Mouse (Mus musculus): ENCODE data around the gene Bpi. TPM values are rescaled to one million over a fixed set of nuclear protein-coding genes. Genes with fewer than 3 reads are reported as not detected.

The Bpi gene
- not detected in 2 replicates for polyA plus RNA-seq (2015; fragmentation: Nextera tagmentation; extraction: Ambion mirVana)

DNA sequence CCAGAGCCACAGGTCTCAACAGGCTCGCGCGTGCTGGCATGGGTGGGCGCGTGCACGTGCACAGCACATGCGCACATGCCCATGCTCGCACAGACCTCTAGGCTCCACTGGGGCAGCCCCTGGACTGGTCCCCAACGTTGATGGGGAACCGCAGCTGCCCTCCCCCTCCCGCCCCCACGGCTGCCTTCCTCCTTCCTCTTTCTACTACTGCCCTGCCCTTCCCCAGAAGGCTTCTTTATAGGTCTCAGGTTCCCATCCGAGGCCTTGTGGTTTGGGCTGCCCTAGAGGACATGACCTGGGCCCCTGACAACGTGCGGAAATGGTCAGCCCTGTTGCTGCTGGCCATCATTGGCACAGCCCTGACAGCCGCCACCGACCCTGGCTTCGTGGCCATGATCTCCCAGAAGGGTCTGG lies at the start of gene Bpi:
Gene Bpi (plus strand): TSS at position 90 of the 414 bp plus-strand sequence.
- no peaks in the 10 kb centered on the region for H3K36me3 ChIP-seq
- H3K27me3 ChIP-seq = 0 out of 2 replicates have a peak, but pooled peaks cover 9% of the 10 kb centered on the region
- no peak within 1 kb of the TSS for H3K27ac ChIP-seq
- H3K4me1 ChIP-seq (replicated peaks) = no peaks in the 10 kb centered on the region; the same call in 1 of the 2 replicates
- no peaks in the 10 kb centered on the region for H3K9me3 ChIP-seq (replicated peaks)
- ATAC-seq (replicated peaks; ENCODE audit: insufficient number of reproducible peaks, insufficient read depth, low FRiP score, low read depth) = no peak
- peak within 1 kb of the TSS; percentile 32; the same call in 1 of the 2 replicates for H3K4me2 ChIP-seq
- 54% methylated on average over 18 of the region's 18 CpGs for whole genome bisulfite sequencing
- no peak within 1 kb of the TSS for H3K4me3 ChIP-seq
- H3K9ac ChIP-seq = no peak within 1 kb of the TSS

DNA sequence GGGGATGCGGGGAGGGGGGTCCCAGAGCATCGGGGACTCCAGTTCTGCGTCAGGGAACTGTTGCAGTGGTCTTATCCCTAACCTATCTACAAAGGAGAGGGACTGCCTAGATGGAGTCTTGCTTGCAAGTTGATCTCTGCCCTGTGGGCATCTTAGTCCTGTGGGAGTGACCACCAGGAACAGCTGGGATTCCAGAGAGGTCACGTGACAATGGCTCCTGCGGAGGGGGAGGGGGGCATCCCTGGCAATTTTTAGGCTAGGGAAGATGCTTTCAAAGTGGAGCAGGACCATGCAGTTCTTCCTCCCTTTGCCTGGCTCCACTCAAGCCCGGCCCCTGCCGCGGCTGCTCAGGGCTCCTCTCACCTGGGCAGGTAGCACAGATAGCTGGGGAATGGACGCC lies 48.1 kb upstream of the Bpi start:
- 45% methylated on average over 9 of the region's 9 CpGs for WGBS
- no peak for ATAC-seq (replicated peaks; ENCODE audit: insufficient number of reproducible peaks, insufficient read depth, low FRiP score, low read depth)
- no peaks in the 10 kb centered on the region for H3K9me3 ChIP-seq (replicated peaks)
- H3K4me3 ChIP-seq = no peak overlapping the region
- no peak overlapping the region for H3K4me2 ChIP-seq
- H3K27ac ChIP-seq = no peak overlapping the region
- H3K27me3 ChIP-seq = peaks cover 3% of the 10 kb centered on the region; the same call in 1 of the 2 replicates
- peaks cover 16% of the 10 kb centered on the region for H3K4me1 ChIP-seq (replicated peaks)
- H3K36me3 ChIP-seq = no peaks in the 10 kb centered on the region
- no peak overlapping the region for H3K9ac ChIP-seq

DNA sequence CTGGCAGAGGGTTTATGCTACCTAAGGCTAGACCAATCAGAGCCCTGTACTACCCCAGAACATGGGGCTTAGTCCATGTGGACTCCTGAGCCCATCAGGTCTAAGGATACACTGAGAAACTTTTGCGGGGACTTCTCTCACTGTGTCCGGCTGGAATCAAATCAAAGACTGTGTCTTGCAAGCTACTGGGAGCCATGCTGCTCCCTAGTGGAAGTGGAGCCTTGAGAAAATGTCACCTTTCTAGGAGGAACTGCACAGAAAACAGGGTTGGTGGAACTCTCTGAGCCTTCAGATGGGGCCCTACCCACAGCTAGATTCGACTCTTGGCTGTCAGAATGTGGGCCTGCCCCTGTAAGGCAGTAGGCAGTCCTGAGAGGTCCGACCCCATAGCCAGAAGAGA lies 47.4 kb upstream of the Bpi start:
- H3K36me3 ChIP-seq = no peaks in the 10 kb centered on the region
- H3K27ac ChIP-seq = no peak overlapping the region
- no peaks in the 10 kb centered on the region for H3K9me3 ChIP-seq (replicated peaks)
- peaks cover 3% of the 10 kb centered on the region; the same call in 1 of the 2 replicates for H3K27me3 ChIP-seq
- 46% methylated on average over 4 of the region's 4 CpGs for WGBS
- H3K4me1 ChIP-seq (replicated peaks) = peaks cover 16% of the 10 kb centered on the region
- no peak overlapping the region for H3K9ac ChIP-seq
- no peak overlapping the region for H3K4me2 ChIP-seq
- no peak for ATAC-seq (replicated peaks; ENCODE audit: insufficient number of reproducible peaks, insufficient read depth, low FRiP score, low read depth)
- no peak overlapping the region for H3K4me3 ChIP-seq

DNA sequence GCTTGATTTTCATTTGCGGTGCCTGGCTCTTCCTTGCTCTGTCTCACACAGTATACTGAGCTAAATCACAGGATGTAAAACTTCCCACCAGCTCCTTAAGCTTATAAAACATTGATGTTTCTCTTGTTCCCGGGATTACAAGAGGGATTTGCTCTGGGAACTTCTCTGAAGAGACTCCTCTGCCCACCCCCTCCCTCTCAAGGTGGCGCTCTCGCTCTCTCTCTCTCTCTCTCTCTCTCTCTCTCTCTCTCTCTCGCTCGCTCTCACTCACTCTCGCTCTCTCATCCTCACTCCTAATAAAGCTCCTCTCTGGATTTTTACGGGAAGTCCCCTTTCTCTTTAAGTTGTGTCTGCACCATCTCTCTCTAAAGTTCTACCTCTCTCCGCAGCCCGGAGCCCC lies 46.9 kb upstream of the Bpi start:
- no peaks in the 10 kb centered on the region for H3K9me3 ChIP-seq (replicated peaks)
- peak overlapping the region; percentile 22 for H3K4me2 ChIP-seq
- no peak for ATAC-seq (replicated peaks; ENCODE audit: insufficient number of reproducible peaks, insufficient read depth, low FRiP score, low read depth)
- no peak overlapping the region for H3K4me3 ChIP-seq
- WGBS = 27% methylated on average over 10 of the region's 10 CpGs
- H3K9ac ChIP-seq = no peak overlapping the region
- H3K27ac ChIP-seq = no peak overlapping the region
- H3K27me3 ChIP-seq = peaks cover 3% of the 10 kb centered on the region; the same call in 1 of the 2 replicates
- peaks cover 16% of the 10 kb centered on the region for H3K4me1 ChIP-seq (replicated peaks)
- no peaks in the 10 kb centered on the region for H3K36me3 ChIP-seq

DNA sequence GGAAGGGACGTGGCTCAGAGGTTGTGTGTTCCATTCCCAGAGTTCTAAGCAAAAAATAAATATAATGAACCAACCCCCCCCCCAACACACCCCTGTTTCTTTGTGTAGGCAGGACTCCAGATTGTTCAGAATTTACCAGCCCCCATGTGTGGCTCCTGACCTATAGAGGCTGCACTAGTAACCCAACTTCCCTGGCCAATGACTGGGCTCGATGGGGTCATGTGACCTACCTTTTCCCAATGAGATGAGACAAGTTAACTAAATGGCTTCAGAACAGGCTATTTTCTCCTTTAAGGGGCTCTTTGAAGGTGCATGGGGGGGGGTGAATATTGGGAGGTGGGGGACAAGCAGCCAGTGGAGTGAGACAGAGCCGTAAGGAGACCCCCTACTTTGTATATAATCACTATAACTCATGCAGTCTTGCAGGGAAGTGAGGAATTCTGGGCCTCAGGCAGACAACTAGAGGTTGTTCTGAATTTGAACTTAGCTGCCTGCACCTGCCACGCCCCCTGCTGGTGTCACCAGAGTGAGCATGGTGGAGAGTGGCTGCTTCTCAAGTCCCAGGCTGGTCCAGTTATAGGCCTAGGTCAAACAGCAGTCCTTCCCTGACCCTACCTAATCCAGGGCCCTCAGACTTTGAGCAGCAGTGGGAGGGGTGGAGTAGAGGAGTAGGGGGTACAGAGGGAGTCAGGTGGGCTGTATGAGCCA lies 46.0 kb upstream of the Bpi start:
- peaks cover 3% of the 10 kb centered on the region; the same call in 1 of the 2 replicates for H3K27me3 ChIP-seq
- H3K4me3 ChIP-seq = no peak overlapping the region
- no peak overlapping the region for H3K4me2 ChIP-seq
- peaks cover 18% of the 10 kb centered on the region for H3K4me1 ChIP-seq (replicated peaks)
- 0 out of 2 replicates have a peak, but pooled peaks have one; percentile 20 for ATAC-seq (replicated peaks; ENCODE audit: insufficient number of reproducible peaks, insufficient read depth, low FRiP score, low read depth)
- no peak overlapping the region for H3K27ac ChIP-seq
- WGBS = 65% methylated on average over 4 of the region's 4 CpGs
- H3K9me3 ChIP-seq (replicated peaks) = no peaks in the 10 kb centered on the region
- no peaks in the 10 kb centered on the region for H3K36me3 ChIP-seq
- no peak overlapping the region for H3K9ac ChIP-seq

DNA sequence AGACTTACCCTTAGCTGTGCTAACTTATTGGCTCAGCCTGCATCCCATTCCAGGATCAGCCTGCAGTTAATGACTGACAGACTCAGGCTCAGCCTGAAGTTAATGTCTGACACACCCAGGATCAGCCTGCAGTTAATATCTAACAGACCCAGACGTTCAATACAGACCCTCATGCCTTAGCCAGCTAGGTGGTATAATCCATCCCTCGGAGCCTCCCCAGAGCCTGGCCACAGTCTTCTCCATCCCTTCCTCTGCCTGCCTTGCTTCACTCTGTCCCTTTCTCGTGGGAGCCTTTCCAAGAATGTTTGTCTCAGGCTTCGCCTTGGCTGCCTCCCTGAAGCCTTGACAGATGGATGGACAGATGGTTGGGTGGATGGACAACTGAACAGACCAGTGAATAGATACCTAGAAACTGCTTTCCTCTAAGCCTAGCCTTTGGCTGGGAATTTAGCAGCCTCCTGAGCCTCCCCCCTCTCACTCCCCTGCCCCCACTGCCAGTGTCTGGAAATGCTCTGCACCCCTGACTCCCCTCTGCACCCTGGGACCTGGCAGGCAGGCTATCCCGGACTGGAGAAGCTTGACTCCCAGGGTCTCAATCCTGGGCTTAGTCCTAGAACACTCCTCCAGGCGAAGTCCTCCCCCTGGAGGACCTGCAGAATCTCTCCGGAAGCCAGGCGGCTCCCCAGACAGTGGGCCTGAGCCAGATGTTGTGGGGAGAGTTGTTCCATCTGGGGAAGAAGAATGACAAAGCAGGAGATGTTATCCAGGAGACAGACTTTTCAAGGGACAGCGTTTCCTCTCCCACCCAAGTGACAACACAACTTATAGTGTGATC lies 42.4 kb upstream of the Bpi start:
- Histone ChIP-seq H3K9ac (no peak overlapping the region), H3K27me3 (0 out of 2 replicates have a peak, but pooled peaks cover 3% of the 10 kb centered on the region), H3K4me2 (no peak overlapping the region), H3K27ac (no peak overlapping the region), H3K9me3 (replicated peaks) (no peaks in the 10 kb centered on the region), H3K4me3 (no peak overlapping the region), H3K36me3 (no peaks in the 10 kb centered on the region), H3K4me1 (replicated peaks) (peaks cover 7% of the 10 kb centered on the region; the same call in 1 of the 2 replicates)
- WGBS = 45% methylated on average over 9 of the region's 9 CpGs
- peak; percentile 55; the same call in 1 of the 2 replicates for ATAC-seq (replicated peaks; ENCODE audit: insufficient number of reproducible peaks, insufficient read depth, low FRiP score, low read depth)

DNA sequence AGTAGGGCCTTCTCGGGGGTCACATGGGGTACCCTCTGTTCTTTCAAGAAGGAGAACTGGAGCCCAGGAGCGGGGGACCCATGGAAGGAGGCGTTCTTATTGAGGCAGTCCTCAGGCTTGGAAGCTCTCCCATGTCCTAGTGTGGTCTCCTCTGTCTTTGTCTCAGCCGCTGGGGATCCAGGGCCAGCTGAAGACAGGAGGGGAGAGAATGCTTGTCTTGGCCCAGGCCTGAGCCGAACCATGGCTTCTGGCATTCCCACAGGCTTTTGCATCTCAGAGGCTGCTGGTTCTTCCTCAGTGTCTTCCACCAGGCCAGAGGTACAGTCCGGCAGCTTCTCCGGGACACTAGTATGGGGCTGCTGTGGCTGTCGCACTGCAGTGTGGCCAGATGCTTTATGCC lies 41.4 kb upstream of the Bpi start:
- no peak overlapping the region for H3K4me2 ChIP-seq
- H3K36me3 ChIP-seq = no peaks in the 10 kb centered on the region
- no peak for ATAC-seq (replicated peaks; ENCODE audit: insufficient number of reproducible peaks, insufficient read depth, low FRiP score, low read depth)
- no peaks in the 10 kb centered on the region for H3K9me3 ChIP-seq (replicated peaks)
- peak overlapping the region; percentile 39 for H3K27ac ChIP-seq
- 70% methylated on average over 8 of the region's 8 CpGs for WGBS
- no peak overlapping the region for H3K9ac ChIP-seq
- H3K4me3 ChIP-seq = no peak overlapping the region
- H3K4me1 ChIP-seq (replicated peaks) = peaks cover 3% of the 10 kb centered on the region; the same call in 1 of the 2 replicates
- 0 out of 2 replicates have a peak, but pooled peaks cover 3% of the 10 kb centered on the region for H3K27me3 ChIP-seq

DNA sequence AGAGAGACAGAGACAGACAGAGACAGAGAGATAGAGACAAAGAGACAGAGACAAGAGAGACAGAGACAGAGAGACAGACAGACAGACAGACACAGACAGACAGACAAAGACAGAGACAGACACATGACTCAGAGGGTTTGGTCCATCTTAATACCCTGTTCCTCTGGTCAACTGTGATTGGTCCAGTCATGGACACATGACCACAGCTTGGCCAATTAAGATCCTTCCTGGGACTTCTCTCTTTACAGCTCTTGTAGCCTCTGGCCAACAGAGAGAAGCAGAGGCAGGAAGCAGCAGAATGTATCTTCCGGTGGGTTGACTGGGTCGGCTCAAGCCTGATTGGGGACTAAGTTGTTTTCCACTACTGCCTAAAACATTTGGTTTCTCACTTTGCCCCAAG lies 38.3 kb upstream of the Bpi start:
- WGBS = 80% methylated on average over 2 of the region's 2 CpGs

DNA sequence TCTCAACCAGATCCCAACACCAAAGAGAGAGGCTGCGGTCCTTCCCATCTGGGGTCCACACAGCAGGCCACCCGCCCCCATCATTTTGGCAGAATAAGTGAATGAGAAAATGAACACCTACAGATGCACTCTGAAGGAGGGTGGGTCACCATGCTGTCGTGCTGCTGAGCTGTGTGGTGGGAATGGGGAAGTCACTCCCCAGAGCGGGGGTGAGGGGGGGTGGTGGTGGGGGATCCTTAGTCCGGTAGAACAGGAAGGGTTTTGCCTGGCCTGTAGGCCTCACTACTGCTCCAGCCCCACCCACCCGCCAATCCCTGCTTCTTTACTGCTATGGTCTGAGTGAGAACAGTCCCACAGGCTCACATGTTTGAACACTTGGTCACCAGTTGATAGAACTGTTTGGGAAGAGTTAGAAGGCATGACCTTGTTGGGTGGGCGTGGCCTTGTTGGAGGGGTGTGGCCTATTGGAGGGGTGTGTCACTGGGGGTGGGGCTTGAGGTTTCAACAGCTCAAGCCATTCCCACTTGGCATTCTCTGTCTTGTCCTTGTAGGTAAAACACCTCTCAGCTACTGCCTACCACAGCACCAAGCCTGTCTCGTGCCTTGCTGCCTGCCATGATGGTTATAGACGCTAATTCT lies 36.3 kb upstream of the Bpi start:
- ATAC-seq (replicated peaks; ENCODE audit: insufficient number of reproducible peaks, insufficient read depth, low FRiP score, low read depth) = no peak
- no peak overlapping the region for H3K4me3 ChIP-seq
- H3K4me1 ChIP-seq (replicated peaks) = peaks cover 10% of the 10 kb centered on the region
- no peaks in the 10 kb centered on the region for H3K9me3 ChIP-seq (replicated peaks)
- H3K27me3 ChIP-seq = peaks cover 3% of the 10 kb centered on the region; the same call in 1 of the 2 replicates
- WGBS = 83% methylated on average over 9 of the region's 9 CpGs
- H3K4me2 ChIP-seq = no peak overlapping the region
- H3K36me3 ChIP-seq = no peaks in the 10 kb centered on the region
- H3K27ac ChIP-seq = no peak overlapping the region
- H3K9ac ChIP-seq = no peak overlapping the region

More for the DNA sequence above, 38.3 kb upstream of the Bpi start:
- Histone ChIP-seq H3K27ac (no peak overlapping the region), H3K4me1 (replicated peaks) (peaks cover 12% of the 10 kb centered on the region), H3K9me3 (replicated peaks) (no peaks in the 10 kb centered on the region), H3K9ac (no peak overlapping the region), H3K36me3 (no peaks in the 10 kb centered on the region), H3K4me3 (no peak overlapping the region), H3K4me2 (no peak overlapping the region), H3K27me3 (0 out of 2 replicates have a peak, but pooled peaks cover 3% of the 10 kb centered on the region)
- ATAC-seq (replicated peaks; ENCODE audit: insufficient number of reproducible peaks, insufficient read depth, low FRiP score, low read depth) = no peak

DNA sequence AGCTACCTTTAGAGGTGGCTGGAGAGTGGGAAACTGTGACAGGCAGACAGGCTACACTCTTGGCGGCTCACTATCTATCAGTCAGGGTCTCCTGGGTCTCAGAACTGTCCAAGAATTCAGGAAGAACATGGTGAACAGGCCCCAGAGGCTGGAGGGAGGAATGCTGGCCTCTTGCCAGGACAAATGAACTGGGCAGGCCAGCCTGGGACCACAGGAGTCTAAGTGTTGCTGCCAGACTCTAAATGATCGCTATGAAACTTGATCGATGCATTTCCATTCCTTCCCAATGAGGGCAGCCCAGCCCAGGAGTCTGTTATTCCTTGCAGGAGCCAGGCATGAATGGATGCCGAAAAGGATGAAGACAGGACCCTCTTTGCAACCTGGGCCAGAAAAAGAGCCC lies 35.2 kb upstream of the Bpi start:
- Histone ChIP-seq H3K4me3 (no peak overlapping the region), H3K9me3 (replicated peaks) (no peaks in the 10 kb centered on the region), H3K36me3 (no peaks in the 10 kb centered on the region), H3K9ac (no peak overlapping the region), H3K4me1 (replicated peaks) (peaks cover 10% of the 10 kb centered on the region), H3K27me3 (peaks cover 6% of the 10 kb centered on the region; the same call in 1 of the 2 replicates), H3K4me2 (no peak overlapping the region), H3K27ac (no peak overlapping the region)
- ATAC-seq (replicated peaks; ENCODE audit: insufficient number of reproducible peaks, insufficient read depth, low FRiP score, low read depth) = no peak; the same call in 1 of the 2 replicates
- 31% methylated on average over 4 of the region's 4 CpGs for WGBS

DNA sequence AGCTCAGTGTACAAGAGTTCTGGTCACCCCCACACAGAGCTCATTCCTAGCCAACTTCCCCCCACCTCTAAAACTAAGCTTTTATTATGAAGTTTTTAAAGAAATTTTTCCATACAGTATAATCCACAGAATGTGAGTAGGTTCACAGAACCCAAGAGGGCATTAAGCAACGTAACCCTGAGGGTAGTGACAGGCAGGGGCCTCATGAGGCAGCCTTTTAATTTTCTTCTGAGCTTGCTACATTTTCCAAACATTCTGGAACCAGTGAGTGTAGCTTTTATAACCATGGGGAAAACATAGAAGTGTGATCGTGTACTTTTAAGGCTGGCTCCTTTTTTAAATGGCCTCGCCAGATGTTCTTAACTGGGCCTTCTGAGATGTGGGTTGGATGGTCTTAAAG lies 34.4 kb upstream of the Bpi start:
- H3K9ac ChIP-seq = no peak overlapping the region
- 69% methylated on average over 3 of the region's 3 CpGs for WGBS
- no peak overlapping the region for H3K27ac ChIP-seq
- no peaks in the 10 kb centered on the region for H3K9me3 ChIP-seq (replicated peaks)
- H3K4me1 ChIP-seq (replicated peaks) = peaks cover 10% of the 10 kb centered on the region
- H3K36me3 ChIP-seq = no peaks in the 10 kb centered on the region
- peaks cover 13% of the 10 kb centered on the region for H3K27me3 ChIP-seq
- no peak overlapping the region for H3K4me3 ChIP-seq
- no peak overlapping the region for H3K4me2 ChIP-seq
- ATAC-seq (replicated peaks; ENCODE audit: insufficient number of reproducible peaks, insufficient read depth, low FRiP score, low read depth) = no peak

Data from heart, embryonic 15.5 days (tissue).